Mouse (Mus musculus) neural tube, embryonic 11.5 days (tissue): ENCODE measurements at regions not wholly inside any gene's neighbourhood (a gene's known extent, or its start where the extent isn't known, plus 50 kb on each side); places are given as distances from the start of the nearest gene placed in this dataset.

Experiments used
- ATAC-seq: fragments of 200-750 bp; cut with Nextera tagmentation; 2 replicates; pipeline ENCODE4 v1.8.0; 2017; ENCODE audit warnings: moderate number of reproducible peaks, mild to moderate bottlenecking, moderate TSS enrichment, moderate library complexity; ENCODE audit not compliant: insufficient read depth, low FRiP score, low TSS enrichment
- DNase-seq: peaks from one replicate; pipeline ENCODE4 v3.0.0-alpha.2; 2015; ENCODE audit warnings: low spot score
- H3K27ac ChIP-seq: fragments of 300-500 bp; sonication (generic); 2 replicates; pipeline ENCODE4 v1.5.1; 2014; ENCODE audit warnings: low read depth, mild to moderate bottlenecking, low read length
- H3K27me3 ChIP-seq: fragments of 300-500 bp; sonication (generic); 2 replicates; pipeline ENCODE4 v1.6.1; 2014; ENCODE audit warnings: mild to moderate bottlenecking, low read length, mixed read lengths; ENCODE audit not compliant: control insufficient read depth, insufficient read depth
- H3K36me3 ChIP-seq: fragments of 300-500 bp; sonication (generic); 2 replicates; pipeline ENCODE4 v1.6.1; 2014; ENCODE audit warnings: mild to moderate bottlenecking, low read length, moderate library complexity, mixed read lengths; ENCODE audit not compliant: control insufficient read depth, insufficient read depth
- H3K4me1 ChIP-seq: fragments of 300-500 bp; sonication (generic); 2 replicates; pipeline ENCODE4 v1.6.1; 2014; ENCODE audit warnings: low read length, mixed read lengths; ENCODE audit not compliant: control insufficient read depth, insufficient read depth
- H3K4me2 ChIP-seq: fragments of 300-500 bp; sonication (generic); 2 replicates; pipeline ENCODE4 v1.6.1; 2014; ENCODE audit warnings: low read depth, mild to moderate bottlenecking, moderate library complexity
- H3K4me3 ChIP-seq: fragments of 300-500 bp; sonication (generic); 2 replicates; pipeline ENCODE4 v1.5.1; 2014; ENCODE audit warnings: low read depth, low read length
- H3K9ac ChIP-seq: fragments of 300-500 bp; sonication (generic); 2 replicates; pipeline ENCODE4 v1.6.1; 2014; ENCODE audit warnings: mild to moderate bottlenecking, low read length
- H3K9me3 ChIP-seq: fragments of 300-500 bp; sonication (generic); 2 replicates; pipeline ENCODE4 v1.6.1; 2016; ENCODE audit warnings: low read length; ENCODE audit not compliant: control insufficient read depth
- WGBS: fragments of 180-500 bp; shearing (Covaris S2); extraction: QIAGEN DNeasy Blood & Tissue Kit; methylation state at CpG from one replicate; pipeline ENCODE4 v1.1.7; 2014; 5-methylcytosine and 5-hydroxymethylcytosine counted together

DNA sequence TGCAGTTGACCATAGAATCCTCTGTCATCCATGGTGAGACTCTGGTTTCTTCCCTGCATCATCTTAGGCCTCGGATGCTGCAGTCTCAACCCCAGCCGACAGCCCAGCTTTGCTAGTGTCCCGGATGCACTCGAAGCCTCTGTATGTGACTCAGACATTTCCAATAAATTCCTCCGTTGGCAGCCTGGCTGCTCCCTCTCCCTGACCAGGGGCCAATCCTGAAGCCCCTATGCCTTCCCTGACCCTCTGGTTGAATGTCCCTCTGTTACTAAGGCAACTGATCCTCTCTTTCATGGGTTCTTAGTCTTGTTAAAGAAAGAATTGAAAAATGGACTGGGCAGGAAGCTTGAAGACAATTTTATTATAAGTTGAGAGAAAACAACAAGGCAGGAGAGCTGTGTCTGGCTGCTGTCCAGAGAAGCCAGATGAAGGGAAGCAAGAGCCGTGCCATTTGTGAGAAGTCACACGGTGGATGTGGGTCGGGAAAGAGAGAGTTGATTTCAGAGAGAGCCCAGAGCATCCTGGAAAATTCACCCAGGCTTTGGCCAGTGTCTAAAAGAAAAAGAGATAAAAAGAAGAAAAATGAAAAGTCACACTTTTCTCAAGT lies 131.2 kb downstream of the Matn1 start:
- H3K36me3 ChIP-seq: no peaks in the 10 kb centered on the region
- no peak overlapping the region for H3K4me2 ChIP-seq
- H3K27me3 ChIP-seq: no peaks in the 10 kb centered on the region
- H3K9ac ChIP-seq: no peak overlapping the region
- DNase-seq: no peak
- H3K9me3 ChIP-seq: no peaks in the 10 kb centered on the region
- H3K4me3 ChIP-seq: no peak overlapping the region
- H3K4me1 ChIP-seq: 0 out of 2 replicates have a peak, but pooled peaks cover 2% of the 10 kb centered on the region
- H3K27ac ChIP-seq: no peak overlapping the region
- no peak for ATAC-seq
- WGBS: 66% methylated on average over 8 of the region's 8 CpGs

DNA sequence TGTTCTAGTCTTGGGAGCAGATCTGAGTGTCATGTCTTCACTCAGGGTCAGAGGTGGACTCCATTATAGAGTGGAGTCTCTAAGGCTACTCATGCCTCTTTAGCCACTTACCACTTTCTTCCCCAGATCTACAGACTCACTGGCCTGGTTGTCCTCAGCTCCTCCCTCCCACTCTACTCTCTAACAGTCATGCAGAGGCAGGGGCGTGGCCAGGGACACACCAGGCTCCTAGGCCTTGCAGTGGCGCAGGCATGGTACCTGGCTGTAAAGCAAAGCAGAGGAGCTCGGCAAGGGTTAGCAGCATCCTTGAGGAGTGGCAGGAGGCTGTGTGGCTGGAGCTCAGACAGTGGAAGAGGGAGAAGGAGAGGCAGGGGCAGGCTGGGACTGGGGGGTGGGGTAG lies 132.4 kb downstream of the Matn1 start:
- Histone ChIP-seq H3K27me3 (no peaks in the 10 kb centered on the region), H3K27ac (no peak overlapping the region), H3K9me3 (no peaks in the 10 kb centered on the region), H3K9ac (no peak overlapping the region), H3K4me1 (0 out of 2 replicates have a peak, but pooled peaks cover 2% of the 10 kb centered on the region), H3K4me3 (no peak overlapping the region), H3K4me2 (no peak overlapping the region), H3K36me3 (no peaks in the 10 kb centered on the region)
- ATAC-seq: no peak
- no peak for DNase-seq
- 54% methylated on average over 3 of the region's 3 CpGs for WGBS

DNA sequence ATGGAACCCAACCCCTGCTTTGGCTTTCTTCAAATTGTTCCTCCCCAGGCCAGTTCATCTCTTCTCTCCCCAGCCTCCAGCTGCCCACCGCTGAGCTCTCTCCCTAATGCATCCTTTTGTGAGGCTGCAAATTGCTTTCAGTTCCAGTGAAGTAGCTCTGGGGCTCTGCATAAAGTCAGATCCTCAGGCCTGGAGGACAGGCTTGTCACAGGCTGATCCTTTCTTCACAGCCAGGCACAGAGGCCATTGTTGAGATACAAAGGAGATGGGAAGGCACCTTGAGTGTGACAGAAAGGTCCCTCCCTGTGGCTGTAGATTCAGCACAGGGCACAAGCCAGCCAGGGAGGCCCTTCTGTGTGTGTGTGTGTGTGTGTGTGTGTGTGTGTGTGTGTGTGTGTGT lies 135.9 kb downstream of the Matn1 start:
- no peak for DNase-seq
- Histone ChIP-seq H3K27ac (no peak overlapping the region), H3K36me3 (no peaks in the 10 kb centered on the region), H3K4me3 (no peak overlapping the region), H3K27me3 (no peaks in the 10 kb centered on the region), H3K4me1 (0 out of 2 replicates have a peak, but pooled peaks cover 2% of the 10 kb centered on the region), H3K9ac (no peak overlapping the region), H3K4me2 (no peak overlapping the region), H3K9me3 (no peaks in the 10 kb centered on the region)
- no peak for ATAC-seq
- WGBS: 24% methylated on average over 1 of the region's 1 CpGs

DNA sequence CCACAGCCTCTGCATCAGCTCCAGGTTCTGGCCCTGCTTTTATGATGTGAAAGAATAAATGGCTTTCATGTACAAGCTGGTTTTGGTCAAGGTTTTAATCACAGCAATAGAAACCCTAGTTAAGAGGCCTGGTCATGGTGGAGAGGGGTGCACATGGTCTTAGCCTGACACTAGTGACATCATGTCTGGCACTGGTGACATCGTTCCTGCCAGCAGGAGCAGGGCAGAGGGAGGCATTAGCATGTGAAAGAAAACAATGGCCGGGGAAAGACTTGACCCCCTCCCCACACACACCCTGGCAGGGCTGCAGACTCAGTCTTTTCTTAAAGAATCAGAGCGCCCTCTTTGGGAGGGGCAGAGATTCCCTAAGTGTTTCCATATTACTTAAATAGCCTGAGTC lies 139.2 kb downstream of the Matn1 start:
- no peaks in the 10 kb centered on the region for H3K9me3 ChIP-seq
- DNase-seq (no peak), ATAC-seq (no peak)
- H3K4me1 ChIP-seq: 0 out of 2 replicates have a peak, but pooled peaks cover 2% of the 10 kb centered on the region
- no peak overlapping the region for H3K4me3 ChIP-seq
- H3K27me3 ChIP-seq: no peaks in the 10 kb centered on the region
- H3K4me2 ChIP-seq: no peak overlapping the region
- H3K36me3 ChIP-seq: no peaks in the 10 kb centered on the region
- WGBS: 52% methylated on average over 3 of the region's 3 CpGs
- H3K9ac ChIP-seq: no peak overlapping the region
- no peak overlapping the region for H3K27ac ChIP-seq

DNA sequence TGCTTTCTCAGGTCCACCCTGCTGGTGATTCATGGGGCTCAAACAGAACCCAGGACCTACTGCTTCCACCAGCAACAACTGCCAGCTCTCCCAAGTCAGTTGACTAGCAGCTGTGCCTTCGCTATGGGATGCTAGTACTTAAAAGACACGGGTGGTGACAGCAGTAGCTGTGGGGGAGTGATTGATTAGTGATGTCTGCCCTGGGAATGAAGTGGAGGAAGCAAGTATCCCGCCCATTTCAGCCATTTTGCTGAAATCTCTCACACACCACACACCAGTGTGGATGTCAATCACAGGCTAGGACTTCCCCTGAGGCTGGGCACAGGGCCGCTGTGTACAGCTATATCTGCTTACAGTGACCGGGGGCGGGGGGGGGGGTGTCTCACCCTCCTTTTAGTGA lies 153.2 kb downstream of the Matn1 start:
- no peak overlapping the region for H3K4me3 ChIP-seq
- ATAC-seq: no peak
- 0 out of 2 replicates have a peak, but pooled peaks cover 6% of the 10 kb centered on the region for H3K4me1 ChIP-seq
- no peak overlapping the region for H3K9ac ChIP-seq
- peak; percentile 46 for DNase-seq
- no peaks in the 10 kb centered on the region for H3K27me3 ChIP-seq
- no peaks in the 10 kb centered on the region for H3K36me3 ChIP-seq
- no peaks in the 10 kb centered on the region for H3K9me3 ChIP-seq
- H3K27ac ChIP-seq: no peak overlapping the region
- 28% methylated on average over 6 of the region's 6 CpGs for WGBS
- H3K4me2 ChIP-seq: no peak overlapping the region

DNA sequence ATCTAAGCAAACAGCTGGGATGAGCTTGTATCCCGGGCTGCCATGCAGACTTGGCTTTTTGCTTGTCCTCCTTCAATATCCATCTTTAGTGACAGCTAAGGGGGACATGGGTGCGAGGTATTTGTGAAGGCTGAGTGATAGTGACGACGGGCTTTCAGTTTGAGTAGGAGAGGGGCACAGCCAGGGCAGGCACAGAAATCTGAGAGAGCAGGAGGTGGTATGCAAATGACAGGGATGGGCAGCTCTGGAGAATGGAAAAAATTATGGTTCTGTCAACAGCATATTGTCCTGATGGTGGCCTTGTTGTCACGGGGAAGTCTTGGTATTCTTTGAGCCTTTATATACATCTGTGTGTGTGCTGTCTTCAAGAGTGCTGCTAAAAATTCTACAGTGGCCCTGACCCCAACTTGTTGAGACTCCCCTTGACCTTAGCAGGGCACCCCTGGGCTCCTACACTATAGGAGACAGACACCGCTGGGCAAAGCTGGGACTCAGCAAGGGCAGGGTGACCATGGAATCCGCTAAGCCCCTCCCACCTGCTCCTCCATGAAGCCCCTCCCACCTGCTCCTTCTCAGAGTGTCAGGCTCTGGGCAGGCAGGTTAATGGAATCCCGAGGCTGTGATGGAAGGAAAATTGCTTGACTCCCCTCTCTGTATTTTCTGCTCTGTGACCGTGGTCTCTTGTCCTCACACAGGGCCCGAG lies 156.1 kb downstream of the Matn1 start:
- Histone ChIP-seq H3K4me2 (peak overlapping the region; percentile 33), H3K4me3 (no peak overlapping the region), H3K27ac (no peak overlapping the region), H3K27me3 (no peaks in the 10 kb centered on the region), H3K9me3 (no peaks in the 10 kb centered on the region), H3K9ac (peak overlapping the region; percentile 44; the same call in 1 of the 2 replicates), H3K36me3 (no peaks in the 10 kb centered on the region), H3K4me1 (0 out of 2 replicates have a peak, but pooled peaks cover 6% of the 10 kb centered on the region)
- DNase-seq: peak; percentile 61
- peak; percentile 50 for ATAC-seq
- 35% methylated on average over 10 of the region's 10 CpGs for WGBS

DNA sequence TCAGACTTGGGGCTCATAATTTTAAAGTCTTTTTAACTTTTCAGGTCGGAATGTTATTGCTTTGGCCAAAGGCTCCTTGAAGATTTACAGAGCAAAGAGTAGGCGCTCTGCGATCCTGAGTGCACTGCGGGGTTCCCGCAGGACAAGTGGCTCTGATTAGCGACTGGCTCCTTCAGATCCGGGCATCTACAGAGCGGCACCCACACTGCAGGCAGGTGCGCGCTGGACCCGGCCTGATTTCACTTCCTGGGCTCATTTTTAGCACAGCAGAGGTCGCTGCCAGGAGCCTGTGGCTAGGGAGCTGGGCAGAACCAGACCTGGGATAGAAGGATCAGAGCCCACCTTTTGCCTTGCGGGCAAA lies 156.6 kb downstream of the Matn1 start:
- Histone ChIP-seq H3K4me3 (no peak overlapping the region), H3K4me1 (0 out of 2 replicates have a peak, but pooled peaks cover 6% of the 10 kb centered on the region), H3K36me3 (no peaks in the 10 kb centered on the region), H3K9me3 (no peaks in the 10 kb centered on the region), H3K27ac (no peak overlapping the region), H3K27me3 (no peaks in the 10 kb centered on the region), H3K9ac (peak overlapping the region; percentile 44), H3K4me2 (peak overlapping the region; percentile 33)
- 17% methylated on average over 13 of the region's 13 CpGs for WGBS
- DNase-seq (no peak), ATAC-seq (no peak)

DNA sequence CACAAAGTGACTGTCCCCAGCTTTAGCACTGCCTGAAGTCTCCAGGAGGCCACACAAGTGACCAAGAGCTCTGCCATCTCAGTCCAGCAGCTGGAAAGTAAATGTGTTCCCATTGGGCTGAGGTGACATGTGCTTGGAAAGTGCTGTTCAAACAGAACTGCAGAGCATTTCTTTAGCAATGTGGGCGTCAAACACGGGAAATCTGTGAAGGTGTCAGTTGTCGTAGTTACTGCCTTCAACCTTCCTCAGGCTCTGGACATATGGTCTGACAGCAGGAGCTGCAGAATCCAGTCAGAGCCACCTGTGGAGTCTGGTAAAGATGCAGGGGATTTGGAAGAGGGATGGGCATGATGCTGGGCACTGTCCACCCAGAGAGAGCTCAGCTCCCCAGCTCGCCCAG lies 158.0 kb downstream of the Matn1 start:
- Histone ChIP-seq H3K4me1 (0 out of 2 replicates have a peak, but pooled peaks cover 6% of the 10 kb centered on the region), H3K36me3 (no peaks in the 10 kb centered on the region), H3K27ac (no peak overlapping the region), H3K4me2 (no peak overlapping the region), H3K27me3 (no peaks in the 10 kb centered on the region), H3K9me3 (no peaks in the 10 kb centered on the region), H3K4me3 (no peak overlapping the region), H3K9ac (no peak overlapping the region)
- ATAC-seq (no peak), DNase-seq (no peak)
- 72% methylated on average over 4 of the region's 4 CpGs for WGBS
